Mouse (Mus musculus) left cerebral cortex, adult 18-20 months (tissue): Measurements from ENCODE around the gene 9230112D13Rik. TPM values are rescaled to one million over a fixed set of nuclear protein-coding genes. Genes with fewer than 3 reads are reported as not detected.

Experiments
- DNase-seq, 2 experiments: peaks; one replicate each; pipeline ENCODE4 v3.0.0; 2021 to 2022; ENCODE audit warnings: low spot score in 2 of 2, mixed read lengths in 1 of 2
- total RNA-seq, 2 experiments: library from RNA; stranded (reverse); gene quantifications; 2 replicates each; pipeline ENCODE4 v1.2.3; 2021

Gene 9230112D13Rik
- total RNA-seq, 2 experiments from 2014 or later = not detected

- no peak for DNase-seq
Observed at GRCm38 (mm10) chr14:34541896-34542295, 19.3 kb upstream of the 9230112D13Rik start.

- DNase-seq = no peak
Observed at GRCm38 (mm10) chr14:34540685-34541162, 18.1 kb upstream of the 9230112D13Rik start.

- DNase-seq = no peak
Observed at GRCm38 (mm10) chr14:34535883-34536282, 13.3 kb upstream of the 9230112D13Rik start.

GRCm38 (mm10) chr14:34533537-34533936, 10.9 kb upstream of the 9230112D13Rik start:
- DNase-seq = no peak

- DNase-seq = no peak
Observed at GRCm38 (mm10) chr14:34532536-34532935, 9.9 kb upstream of the 9230112D13Rik start.

- DNase-seq = no peak
Observed at GRCm38 (mm10) chr14:34528804-34529203, 6.2 kb upstream of the 9230112D13Rik start.

GRCm38 (mm10) chr14:34517959-34518544, 4.5 kb downstream of the 9230112D13Rik start:
- DNase-seq = no peak

- no peak for DNase-seq
Observed at GRCm38 (mm10) chr14:34516960-34517577, 5.5 kb downstream of the 9230112D13Rik start.

GRCm38 (mm10) chr14:34515860-34516259, 6.7 kb downstream of the 9230112D13Rik start:
- DNase-seq = no peak

GRCm38 (mm10) chr14:34514120-34514519, 8.5 kb downstream of the 9230112D13Rik start:
- no peak for DNase-seq

- DNase-seq = no peak
Observed at GRCm38 (mm10) chr14:34512602-34513001, 10.0 kb downstream of the 9230112D13Rik start.

- DNase-seq = no peak
Observed at GRCm38 (mm10) chr14:34511901-34512300, 10.7 kb downstream of the 9230112D13Rik start.

- DNase-seq = no peak
Observed at GRCm38 (mm10) chr14:34508842-34509439, 13.7 kb downstream of the 9230112D13Rik start.

- DNase-seq = no peak
Observed at GRCm38 (mm10) chr14:34508187-34508840, 14.3 kb downstream of the 9230112D13Rik start.

GRCm38 (mm10) chr14:34505309-34505708, 17.3 kb downstream of the 9230112D13Rik start:
- DNase-seq = no peak

- DNase-seq = no peak
Observed at GRCm38 (mm10) chr14:34504377-34504776, 18.2 kb downstream of the 9230112D13Rik start.

GRCm38 (mm10) chr14:34503759-34504158, 18.8 kb downstream of the 9230112D13Rik start:
- no peak for DNase-seq

GRCm38 (mm10) chr14:34503325-34503647, 19.3 kb downstream of the 9230112D13Rik start, which contains the start of gene Bmpr1a:
Gene Bmpr1a (minus strand): TSS chr14:34503341.
- no peak for DNase-seq

GRCm38 (mm10) chr14:34502475-34503324, 19.9 kb downstream of the 9230112D13Rik start:
- peak; percentile 82 to 90 for DNase-seq

GRCm38 (mm10) chr14:34501804-34502474, 20.7 kb downstream of the 9230112D13Rik start:
- peak; percentile 23 to 36 for DNase-seq
